Mouse (Mus musculus): ENCODE data around the gene Sh3bp5. TPM values are rescaled to one million over a fixed set of nuclear protein-coding genes. Genes with fewer than 3 reads are reported as not detected.

Gene Sh3bp5
- polyA plus RNA-seq, 1 experiment = 67.5 TPM

DNA sequence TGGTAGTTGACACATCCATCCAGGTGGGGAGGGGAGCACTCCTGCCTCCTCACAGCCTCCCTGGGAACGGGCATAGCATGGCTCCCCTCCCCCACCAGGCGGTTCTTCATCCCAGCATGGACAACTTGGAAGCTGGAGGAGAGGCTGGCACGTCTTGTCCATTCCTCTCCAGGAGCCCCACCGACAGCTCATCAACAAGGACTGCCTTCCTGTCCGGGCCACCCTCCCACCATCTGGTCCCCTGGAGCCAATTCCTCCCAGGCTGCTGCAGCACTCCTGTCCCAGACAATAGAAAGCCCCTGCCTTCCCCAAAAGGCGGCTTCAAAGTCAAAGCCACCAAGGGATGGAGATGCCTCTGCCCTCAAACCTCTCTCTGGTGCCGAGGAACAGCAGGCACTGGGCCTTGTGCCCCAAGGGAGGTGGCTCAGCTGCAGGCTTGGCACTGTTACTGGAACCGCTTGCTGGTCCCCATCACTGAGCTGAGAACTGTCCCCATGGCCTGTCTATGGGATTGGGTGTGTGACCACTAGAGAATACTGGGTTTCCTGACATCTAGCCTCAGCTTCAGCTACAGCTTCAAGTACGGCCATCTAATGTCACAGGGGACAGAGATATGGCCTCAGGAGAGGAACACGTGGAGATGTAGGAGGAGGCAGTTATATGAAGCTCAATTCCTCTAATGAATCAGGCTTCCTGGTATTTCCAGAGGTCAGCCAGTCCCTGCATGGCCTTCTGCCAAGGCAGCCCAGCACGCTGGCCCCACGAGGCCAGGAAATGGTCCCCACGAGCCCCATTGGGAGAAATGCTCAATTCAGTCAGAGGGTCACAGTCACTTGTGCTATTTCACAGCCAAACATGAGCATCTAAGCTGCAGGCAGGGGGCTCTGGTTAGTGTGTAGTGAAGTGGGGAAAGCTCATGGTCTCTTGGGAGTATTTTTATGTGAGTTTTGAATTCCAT is 51.2 kb downstream of the Sh3bp5 start:
- H3K4me1 ChIP-seq (ENCODE audit: control insufficient read depth, insufficient read depth, insufficient read length, low read length) = peaks cover 47% of the 10 kb centered on the region
- peak overlapping the region; percentile 36 for H3K27ac ChIP-seq (replicated peaks; ENCODE audit: low read depth, low read length)
- no peak overlapping the region for H3K4me3 ChIP-seq (ENCODE audit: insufficient read depth, low read depth, low read length)

DNA sequence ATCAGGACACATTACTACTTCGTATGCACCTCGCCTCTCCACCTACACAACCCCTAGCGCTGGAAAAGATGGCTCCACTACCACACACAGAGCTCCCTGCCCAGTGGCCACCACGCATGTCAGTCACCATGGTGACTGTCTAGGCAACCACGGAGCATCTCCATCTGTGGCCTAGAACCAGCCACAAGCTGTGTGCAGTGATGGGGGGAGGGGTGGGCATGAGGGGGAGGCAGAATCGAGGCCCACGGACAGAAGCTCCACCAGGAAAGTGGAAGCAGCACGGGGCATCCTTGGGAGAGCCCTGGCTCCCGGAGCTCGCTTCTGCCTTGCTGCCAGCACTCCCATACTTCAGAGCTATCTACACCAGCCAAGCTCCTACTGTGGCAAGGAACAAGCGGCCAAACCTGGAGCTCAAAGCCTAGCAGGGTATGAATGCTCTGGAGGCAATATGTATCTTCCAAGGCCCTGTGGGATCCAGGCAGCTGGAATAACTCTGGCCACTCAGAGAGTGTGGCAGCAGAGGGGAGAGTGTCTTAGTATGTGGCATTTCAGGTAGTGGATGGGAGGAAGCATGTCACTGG is 52.3 kb downstream of the Sh3bp5 start:
- Histone ChIP-seq H3K4me1 (ENCODE audit: control insufficient read depth, insufficient read depth, insufficient read length, low read length) (peaks cover 38% of the 10 kb centered on the region), H3K27ac (replicated peaks; ENCODE audit: low read depth, low read length) (no peak overlapping the region), H3K4me3 (ENCODE audit: insufficient read depth, low read depth, low read length) (no peak overlapping the region)

DNA sequence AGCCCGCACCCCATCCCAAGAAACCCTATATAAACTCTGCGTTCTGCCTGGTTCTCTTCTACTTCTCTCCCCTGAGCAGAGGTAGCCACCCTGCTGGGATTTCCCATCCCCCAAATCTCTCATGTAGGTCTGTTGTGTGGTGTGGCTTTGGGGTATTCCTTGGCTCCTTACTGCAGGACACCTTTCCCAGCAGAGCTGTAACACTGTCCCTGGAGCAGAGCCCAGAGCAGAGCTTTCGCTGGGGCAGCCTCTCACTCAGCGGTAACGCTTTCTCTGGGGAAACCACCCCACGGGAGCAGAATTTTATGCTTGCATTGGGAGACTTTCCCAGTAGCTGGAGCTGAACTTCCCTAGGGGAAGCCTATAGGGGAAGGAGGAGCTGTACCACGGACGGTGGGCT is 53.6 kb downstream of the Sh3bp5 start:
- Histone ChIP-seq H3K4me1 (ENCODE audit: control insufficient read depth, insufficient read depth, insufficient read length, low read length) (peaks cover 28% of the 10 kb centered on the region), H3K27ac (replicated peaks; ENCODE audit: low read depth, low read length) (no peak overlapping the region), H3K4me3 (ENCODE audit: insufficient read depth, low read depth, low read length) (no peak overlapping the region)

DNA sequence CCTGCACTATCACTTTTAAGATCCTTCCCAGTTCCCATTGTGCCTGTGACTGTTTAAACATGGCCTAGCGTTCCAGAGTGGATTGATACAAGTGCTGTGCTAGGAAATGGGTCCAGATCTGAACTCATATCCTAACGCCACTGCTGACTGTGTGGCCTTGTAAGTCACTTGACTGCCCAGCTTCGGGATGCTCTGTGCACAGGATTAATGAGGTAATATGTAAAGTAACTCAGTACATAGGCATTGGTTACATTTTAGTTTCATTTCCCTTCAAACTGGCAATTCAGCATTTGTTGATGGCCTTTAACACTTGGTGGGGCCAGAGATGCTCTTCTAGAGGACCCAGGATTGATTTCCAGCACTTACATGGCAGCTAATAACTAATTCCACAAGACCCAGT is 59.5 kb downstream of the Sh3bp5 start:
- 0 out of 2 replicates have a peak overlapping the region, but pooled peaks have one; percentile 16 for H3K27ac ChIP-seq (replicated peaks; ENCODE audit: low read depth, low read length)
- H3K4me1 ChIP-seq (ENCODE audit: control insufficient read depth, insufficient read depth, insufficient read length, low read length) = no peaks in the 10 kb centered on the region

DNA sequence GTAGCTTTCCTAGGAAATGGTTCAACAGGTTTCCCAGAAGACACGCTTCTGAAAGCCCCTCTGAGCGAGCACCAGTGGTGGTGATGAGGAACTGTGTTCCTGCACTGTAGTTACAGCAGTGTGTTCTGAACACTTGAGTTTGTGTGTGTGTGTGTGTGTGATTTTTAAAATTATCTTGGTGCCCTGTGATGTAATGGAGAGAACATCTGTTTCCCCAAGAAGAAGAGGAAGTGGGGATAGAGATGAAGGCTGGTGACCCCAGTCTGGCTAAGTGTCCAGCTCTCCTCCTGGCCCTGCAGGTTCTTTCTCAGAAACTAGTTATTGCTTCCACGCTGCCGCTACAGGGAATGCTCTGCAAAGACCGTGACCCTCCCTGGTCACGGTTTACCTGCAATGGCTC is 61.5 kb downstream of the Sh3bp5 start:
- Histone ChIP-seq H3K4me3 (ENCODE audit: insufficient read depth, low read depth, low read length) (no peak overlapping the region), H3K27ac (replicated peaks; ENCODE audit: low read depth, low read length) (no peak overlapping the region), H3K4me1 (ENCODE audit: control insufficient read depth, insufficient read depth, insufficient read length, low read length) (no peaks in the 10 kb centered on the region)

More for the DNA sequence above, 59.5 kb downstream of the Sh3bp5 start:
- no peak overlapping the region for H3K4me3 ChIP-seq (ENCODE audit: insufficient read depth, low read depth, low read length)

DNA sequence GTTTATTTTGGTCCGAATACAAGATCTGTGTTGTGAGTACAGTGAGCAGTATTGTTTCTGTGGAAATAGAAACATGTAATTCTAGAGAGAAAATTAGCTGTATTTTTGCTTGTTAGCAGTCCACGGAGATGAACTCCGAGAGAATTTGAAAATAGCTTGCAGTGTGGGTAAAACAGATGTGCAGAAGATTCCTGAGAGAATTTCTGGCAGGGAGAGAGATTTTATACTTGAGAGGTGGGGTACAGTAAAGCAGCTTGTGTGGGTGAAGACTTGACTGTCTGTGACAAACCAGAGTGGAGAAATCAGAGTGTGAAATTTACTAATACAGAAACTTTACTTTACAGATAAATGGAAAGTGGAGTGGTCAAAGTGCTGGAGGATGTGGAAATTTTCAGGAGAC is 66.5 kb downstream of the Sh3bp5 start:
- Histone ChIP-seq H3K4me3 (ENCODE audit: insufficient read depth, low read depth, low read length) (no peak overlapping the region), H3K4me1 (ENCODE audit: control insufficient read depth, insufficient read depth, insufficient read length, low read length) (no peaks in the 10 kb centered on the region), H3K27ac (replicated peaks; ENCODE audit: low read depth, low read length) (no peak overlapping the region)

DNA sequence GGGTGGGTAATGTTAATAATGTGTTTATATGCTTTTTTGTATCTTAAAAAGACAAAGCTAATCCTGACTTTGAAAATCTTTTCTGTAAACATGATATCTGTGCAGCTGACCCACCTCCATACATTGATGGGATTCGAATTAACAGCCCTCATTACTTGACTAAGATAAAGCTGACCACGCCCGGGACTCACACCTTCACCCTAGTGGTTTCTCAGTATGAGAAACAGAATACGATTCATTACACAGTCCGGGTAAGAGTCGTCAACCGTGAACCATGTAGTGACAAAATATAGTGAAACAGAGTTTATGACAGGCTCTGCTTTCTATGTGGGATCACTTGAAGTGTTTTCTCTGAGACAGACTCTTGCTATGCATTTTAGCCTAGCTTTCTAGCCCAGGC is 67.9 kb downstream of the Sh3bp5 start:
- Histone ChIP-seq H3K4me3 (ENCODE audit: insufficient read depth, low read depth, low read length) (no peak overlapping the region), H3K27ac (replicated peaks; ENCODE audit: low read depth, low read length) (no peak overlapping the region), H3K4me1 (ENCODE audit: control insufficient read depth, insufficient read depth, insufficient read length, low read length) (no peaks in the 10 kb centered on the region)

DNA sequence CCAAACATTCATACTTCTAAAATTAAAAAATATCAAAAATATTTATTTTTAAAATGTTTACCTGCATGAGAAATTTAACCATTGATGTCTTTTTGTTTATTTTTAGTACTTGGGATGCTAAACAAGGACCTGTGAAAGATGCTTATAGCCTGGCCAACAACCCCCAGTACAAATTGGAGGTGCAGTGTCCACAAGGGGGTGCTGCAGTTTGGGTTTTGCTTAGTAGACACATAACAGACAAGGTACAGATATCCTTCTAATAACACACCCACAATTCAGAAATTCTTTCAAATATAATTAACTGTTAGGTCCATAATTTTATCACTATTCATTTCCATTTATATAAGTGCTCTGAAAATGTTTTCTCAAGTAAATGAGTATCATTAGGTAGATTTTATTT is 70.5 kb downstream of the Sh3bp5 start:
- Histone ChIP-seq H3K27ac (replicated peaks; ENCODE audit: low read depth, low read length) (no peak overlapping the region), H3K4me1 (ENCODE audit: control insufficient read depth, insufficient read depth, insufficient read length, low read length) (no peaks in the 10 kb centered on the region), H3K4me3 (ENCODE audit: insufficient read depth, low read depth, low read length) (no peak overlapping the region)

DNA sequence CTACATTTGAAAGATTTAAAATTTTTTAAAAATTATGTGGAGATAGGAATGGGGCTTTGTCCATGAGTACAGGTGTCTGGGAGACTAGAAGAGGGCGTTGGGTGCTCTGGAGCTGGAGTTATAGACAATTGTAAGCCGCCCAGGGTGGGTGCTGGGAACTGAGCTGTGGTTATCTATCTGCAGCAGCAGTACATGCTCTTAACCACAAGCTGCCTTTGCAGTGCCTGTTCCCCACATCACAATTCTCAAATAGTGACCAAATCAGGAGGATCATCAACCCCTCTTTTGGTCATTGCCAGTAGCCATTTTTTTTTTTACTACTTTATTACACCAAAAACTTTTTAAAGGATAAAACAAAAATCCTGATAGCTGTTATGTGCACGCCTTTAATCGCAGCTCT is 71.3 kb downstream of the Sh3bp5 start:
- no peaks in the 10 kb centered on the region for H3K4me1 ChIP-seq (ENCODE audit: control insufficient read depth, insufficient read depth, insufficient read length, low read length)
- H3K27ac ChIP-seq (replicated peaks; ENCODE audit: low read depth, low read length) = no peak overlapping the region
- H3K4me3 ChIP-seq (ENCODE audit: insufficient read depth, low read depth, low read length) = no peak overlapping the region

DNA sequence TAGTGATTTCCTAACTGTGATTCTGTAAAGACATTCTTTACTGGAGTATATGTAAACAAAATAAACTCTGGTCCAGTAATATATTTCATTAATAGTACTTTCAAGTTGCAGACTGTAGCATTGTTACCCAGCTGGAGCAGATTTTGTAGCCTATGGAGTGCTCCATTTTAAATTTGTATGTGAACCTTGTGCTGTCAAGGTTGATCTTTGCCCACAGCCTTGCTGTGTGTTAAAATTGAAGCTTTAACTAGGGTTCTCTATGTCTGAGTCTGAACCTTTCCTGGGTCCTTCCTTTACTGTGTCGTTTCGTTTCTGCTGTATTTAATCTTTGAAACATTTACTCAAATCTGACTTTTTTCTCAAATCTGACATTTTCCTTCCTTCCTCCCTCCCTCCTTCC is 73.6 kb downstream of the Sh3bp5 start:
- no peaks in the 10 kb centered on the region for H3K4me1 ChIP-seq (ENCODE audit: control insufficient read depth, insufficient read depth, insufficient read length, low read length)
- H3K27ac ChIP-seq (replicated peaks; ENCODE audit: low read depth, low read length) = no peak overlapping the region

DNA sequence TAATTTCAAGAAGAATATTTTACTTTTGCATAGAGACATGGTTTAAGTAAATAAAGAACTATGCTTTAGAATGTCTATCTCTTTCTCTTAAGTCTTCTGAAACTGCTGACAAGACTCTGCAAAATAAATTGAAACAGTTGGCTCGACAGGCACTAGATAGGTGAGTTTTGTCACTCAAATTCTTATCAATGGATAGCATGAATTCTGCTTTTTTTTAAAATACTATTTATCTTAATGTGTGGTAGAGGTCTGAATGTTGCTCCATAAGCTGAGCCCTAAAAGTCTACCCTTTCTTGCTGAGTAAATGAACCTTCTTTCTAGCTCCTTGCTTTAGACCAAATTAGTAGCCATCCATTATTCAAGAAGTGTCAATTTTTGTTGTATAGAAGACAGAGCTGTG is 90.5 kb downstream of the Sh3bp5 start:
- H3K4me1 ChIP-seq (ENCODE audit: control insufficient read depth, insufficient read depth, insufficient read length, low read length) = no peaks in the 10 kb centered on the region
- no peak overlapping the region for H3K4me3 ChIP-seq (ENCODE audit: insufficient read depth, low read depth, low read length)
- no peak overlapping the region for H3K27ac ChIP-seq (replicated peaks; ENCODE audit: low read depth, low read length)

More for the DNA sequence above, 73.6 kb downstream of the Sh3bp5 start:
- H3K4me3 ChIP-seq (ENCODE audit: insufficient read depth, low read depth, low read length) = no peak overlapping the region

DNA sequence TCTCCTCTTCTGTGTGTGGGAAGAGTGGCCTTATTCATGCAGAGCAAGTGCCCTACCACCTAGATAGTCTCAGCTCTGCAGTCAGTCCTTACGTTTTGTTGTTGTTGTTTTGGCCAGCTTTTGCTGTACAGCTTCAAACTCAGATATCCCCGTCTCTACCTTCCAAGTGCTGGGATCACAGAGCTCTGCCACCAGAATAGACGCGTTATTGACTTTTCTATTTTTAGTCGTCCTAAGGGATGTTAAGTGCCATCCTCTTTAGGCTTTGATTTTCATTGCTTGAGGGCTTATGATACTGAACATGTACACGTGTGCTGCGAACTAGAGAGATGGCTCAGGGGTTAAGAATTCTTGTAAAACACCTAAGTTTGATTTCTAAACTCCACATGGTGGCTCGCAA is 92.6 kb downstream of the Sh3bp5 start:
- H3K4me1 ChIP-seq (ENCODE audit: control insufficient read depth, insufficient read depth, insufficient read length, low read length) = no peaks in the 10 kb centered on the region
- H3K27ac ChIP-seq (replicated peaks; ENCODE audit: low read depth, low read length) = no peak overlapping the region
- H3K4me3 ChIP-seq (ENCODE audit: insufficient read depth, low read depth, low read length) = no peak overlapping the region

DNA sequence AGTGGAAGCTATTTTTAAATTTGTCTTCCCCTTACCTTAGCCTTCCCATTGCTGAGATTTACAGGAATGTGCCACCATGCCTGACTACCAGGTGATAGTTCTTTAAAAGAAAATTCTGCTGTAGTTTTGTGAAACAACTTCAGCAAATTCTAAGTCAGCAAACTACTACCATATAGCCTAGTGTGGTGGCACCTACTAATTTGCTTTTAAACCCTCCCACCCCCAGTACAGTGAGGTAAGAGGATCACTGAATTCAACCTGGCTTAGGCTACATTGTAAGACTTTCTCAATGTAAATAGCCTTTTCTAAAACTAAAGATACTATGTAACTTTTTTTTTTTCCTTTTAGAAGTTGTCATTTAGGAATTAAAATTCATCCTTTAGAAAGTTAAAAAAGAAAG is 97.9 kb downstream of the Sh3bp5 start:
- no peak overlapping the region for H3K27ac ChIP-seq (replicated peaks; ENCODE audit: low read depth, low read length)
- peak overlapping the region; percentile 37 for H3K4me3 ChIP-seq (ENCODE audit: insufficient read depth, low read depth, low read length)

DNA sequence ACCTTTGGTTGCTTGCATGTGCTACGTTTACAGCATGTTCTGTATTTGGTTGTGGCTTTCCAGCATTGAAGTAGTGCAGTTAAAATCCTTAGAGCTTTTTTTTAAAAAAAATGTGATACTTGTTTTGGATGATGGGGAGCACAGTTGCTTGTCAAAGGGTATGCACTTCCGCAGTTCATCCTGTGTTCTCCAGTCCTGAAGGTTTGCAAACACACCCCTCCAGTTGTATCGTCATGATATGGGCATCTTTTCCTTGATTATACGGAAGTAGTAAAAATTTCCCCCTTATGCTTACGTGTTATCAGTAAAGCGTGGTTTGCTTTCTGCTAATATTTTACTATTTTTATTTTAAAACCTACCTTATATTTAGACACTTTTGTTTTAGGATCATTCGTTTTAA is 98.5 kb downstream of the Sh3bp5 start:
- Histone ChIP-seq H3K27ac (replicated peaks; ENCODE audit: low read depth, low read length) (no peak overlapping the region), H3K4me3 (ENCODE audit: insufficient read depth, low read depth, low read length) (peak overlapping the region; percentile 94), H3K4me1 (ENCODE audit: control insufficient read depth, insufficient read depth, insufficient read length, low read length) (no peaks in the 10 kb centered on the region)

More for the DNA sequence above, 97.9 kb downstream of the Sh3bp5 start:
- H3K4me1 ChIP-seq (ENCODE audit: control insufficient read depth, insufficient read depth, insufficient read length, low read length) = no peaks in the 10 kb centered on the region

DNA sequence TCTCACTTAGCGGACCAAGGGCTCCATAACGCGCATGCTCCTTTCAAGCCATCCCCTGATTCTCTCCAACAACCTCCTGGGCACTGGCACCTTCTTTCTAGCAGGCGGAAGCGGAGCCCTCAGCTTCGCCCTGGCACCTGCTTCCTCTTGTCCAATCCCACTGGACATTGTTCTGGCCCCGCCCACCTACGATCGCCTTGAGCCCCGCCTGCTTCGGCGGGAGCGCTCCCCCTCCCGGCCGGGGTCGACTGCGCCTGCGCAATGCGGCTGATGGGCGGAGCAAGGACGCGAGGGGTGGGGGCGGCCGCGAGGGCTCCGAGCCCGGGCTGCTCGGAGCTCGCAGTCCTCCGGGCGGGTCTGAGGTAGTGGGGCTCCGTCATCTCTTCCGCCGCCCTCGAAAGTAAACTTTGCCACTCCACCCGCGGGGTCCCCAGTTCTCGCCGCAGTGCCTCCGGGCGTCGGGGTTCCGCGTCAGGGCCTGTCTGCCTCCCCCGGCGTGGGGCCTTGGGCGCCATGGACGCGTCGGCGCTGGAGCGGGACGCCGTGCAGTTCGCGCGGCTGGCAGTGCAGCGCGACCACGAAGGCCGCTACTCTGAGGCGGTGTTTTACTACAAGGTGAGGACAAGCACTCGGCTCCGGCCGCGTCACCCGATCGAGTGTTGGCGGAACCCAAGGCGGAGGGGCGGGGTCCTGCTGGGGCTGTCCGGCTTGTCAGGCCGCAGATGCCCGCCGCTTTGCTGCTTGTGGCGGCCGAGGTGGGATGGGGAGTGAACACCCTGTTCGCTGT is 99.3 kb downstream of the Sh3bp5 start, which contains the start of gene Capn7:
Capn7 (plus strand) TSS at position 270 of the 787 bp plus-strand sequence.
- H3K27ac ChIP-seq (replicated peaks; ENCODE audit: low read depth, low read length) = peak within 1 kb of the TSS; percentile 72
- peak within 1 kb of the TSS; percentile 94 for H3K4me3 ChIP-seq (ENCODE audit: insufficient read depth, low read depth, low read length)
- no peaks in the 10 kb centered on the region for H3K4me1 ChIP-seq (ENCODE audit: control insufficient read depth, insufficient read depth, insufficient read length, low read length)

Measured in brown adipose tissue, adult 24 weeks (tissue).